Mouse (Mus musculus) neural tube, embryonic 14.5 days (tissue): ENCODE results near the gene Tent5a. TPM values are rescaled to one million over a fixed set of nuclear protein-coding genes. Genes with fewer than 3 reads are reported as not detected.

Experiments
- ATAC-seq: fragments of 200-750 bp; cut with Nextera tagmentation; 2 replicates; pipeline ENCODE4 v1.8.0; 2017; ENCODE audit warnings: low read depth, mild to moderate bottlenecking, moderate TSS enrichment, moderate library complexity
- H3K27ac ChIP-seq: fragments of 300-500 bp; sonication (generic); 2 replicates; pipeline ENCODE4 v1.5.1; 2014; ENCODE audit warnings: low read depth, mild to moderate bottlenecking, control low read depth, low read length, moderate library complexity, mixed read lengths
- H3K27me3 ChIP-seq: fragments of 300-500 bp; sonication (generic); 2 replicates; pipeline ENCODE4 v1.6.1; 2014; ENCODE audit warnings: low read length; ENCODE audit not compliant: control insufficient read depth, insufficient read depth
- H3K36me3 ChIP-seq: fragments of 300-500 bp; sonication (generic); 2 replicates; pipeline ENCODE4 v1.6.1; 2014; ENCODE audit warnings: low read length, mixed read lengths; ENCODE audit not compliant: control insufficient read depth, insufficient read depth
- H3K4me1 ChIP-seq: fragments of 300-500 bp; sonication (generic); 2 replicates; pipeline ENCODE4 v1.6.1; 2014; ENCODE audit warnings: low read length; ENCODE audit not compliant: control insufficient read depth, insufficient read depth
- H3K4me2 ChIP-seq: fragments of 300-500 bp; sonication (generic); 2 replicates; pipeline ENCODE4 v1.6.1; 2014; ENCODE audit warnings: mild to moderate bottlenecking, low read depth, low read length, control low read depth
- H3K4me3 ChIP-seq: fragments of 300-500 bp; sonication (generic); 2 replicates; pipeline ENCODE4 v1.5.1; 2014; ENCODE audit warnings: low read depth, low read length, control low read depth, mixed read lengths
- H3K9ac ChIP-seq: fragments of 300-500 bp; sonication (generic); replicated peaks from 2 replicates; pipeline ENCODE4 v1.6.1; 2014; ENCODE audit warnings: low read depth, mild to moderate bottlenecking, control low read depth, low read length, mixed read lengths
- H3K9me3 ChIP-seq: fragments of 300-500 bp; sonication (generic); 2 replicates; pipeline ENCODE4 v1.6.1; 2016; ENCODE audit warnings: low read length; ENCODE audit not compliant: control insufficient read depth
- WGBS: fragments of 180-500 bp; shearing (Covaris S2); extraction: QIAGEN DNeasy Blood & Tissue Kit; methylation state at CpG from one replicate; pipeline ENCODE4 v1.1.7; 2014; 5-methylcytosine and 5-hydroxymethylcytosine counted together
- polyA plus RNA-seq: library from polyadenylated mRNA; unstranded; fragments of >200 nt; fragmentation: Nextera tagmentation; extraction: Ambion mirVana; gene quantifications from 2 replicates; pipeline ENCODE4 v1.2.1, GENCODE M21; 2014

Gene Tent5a
- polyA plus RNA-seq, 1 experiment from 2014 or later = 4.6 TPM

- WGBS = 88% methylated on average over 8 of the region's 8 CpGs
- Histone ChIP-seq H3K27ac (no peak overlapping the region), H3K9ac (no peak overlapping the region)
Observed at GRCm38 (mm10) chr9:85342892-85343785, 16.0 kb upstream of the Tent5a start.

GRCm38 (mm10) chr9:85340303-85340702, 13.2 kb upstream of the Tent5a start:
- H3K9ac ChIP-seq = no peak overlapping the region
- no peak overlapping the region for H3K4me2 ChIP-seq
- H3K36me3 ChIP-seq = no peaks in the 10 kb centered on the region
- no peak for ATAC-seq
- H3K27me3 ChIP-seq = no peaks in the 10 kb centered on the region
- no peak overlapping the region for H3K4me3 ChIP-seq
- no peaks in the 10 kb centered on the region for H3K9me3 ChIP-seq
- WGBS = 84% methylated on average over 3 of the region's 3 CpGs
- H3K27ac ChIP-seq = no peak overlapping the region
- no peaks in the 10 kb centered on the region for H3K4me1 ChIP-seq

More at GRCm38 (mm10) chr9:85342892-85343785, 16.0 kb upstream of the Tent5a start:
- H3K27me3 ChIP-seq = no peaks in the 10 kb centered on the region
- no peak overlapping the region for H3K4me3 ChIP-seq
- no peak overlapping the region for H3K4me2 ChIP-seq
- no peaks in the 10 kb centered on the region for H3K9me3 ChIP-seq
- no peaks in the 10 kb centered on the region for H3K4me1 ChIP-seq
- H3K36me3 ChIP-seq = no peaks in the 10 kb centered on the region
- ATAC-seq = no peak

GRCm38 (mm10) chr9:85336046-85336445, 8.9 kb upstream of the Tent5a start:
- WGBS = 93% methylated on average over 7 of the region's 7 CpGs
- Histone ChIP-seq H3K36me3 (no peaks in the 10 kb centered on the region), H3K4me3 (no peak overlapping the region), H3K4me1 (no peaks in the 10 kb centered on the region), H3K9me3 (no peaks in the 10 kb centered on the region), H3K27me3 (no peaks in the 10 kb centered on the region), H3K9ac (no peak overlapping the region), H3K27ac (no peak overlapping the region), H3K4me2 (no peak overlapping the region)
- no peak for ATAC-seq

GRCm38 (mm10) chr9:85331521-85331920, 4.4 kb upstream of the Tent5a start:
- H3K4me2 ChIP-seq = no peak overlapping the region
- no peaks in the 10 kb centered on the region for H3K9me3 ChIP-seq
- H3K27me3 ChIP-seq = no peaks in the 10 kb centered on the region
- H3K36me3 ChIP-seq = no peaks in the 10 kb centered on the region
- no peak overlapping the region for H3K4me3 ChIP-seq
- WGBS = 64% methylated on average over 2 of the region's 2 CpGs
- no peak overlapping the region for H3K9ac ChIP-seq
- ATAC-seq = no peak
- no peak overlapping the region for H3K27ac ChIP-seq
- H3K4me1 ChIP-seq = no peaks in the 10 kb centered on the region

GRCm38 (mm10) chr9:85328259-85328658, 1.1 kb upstream of the Tent5a start:
- Histone ChIP-seq H3K4me1 (no peaks in the 10 kb centered on the region), H3K36me3 (no peaks in the 10 kb centered on the region), H3K27me3 (0 out of 2 replicates have a peak, but pooled peaks cover 3% of the 10 kb centered on the region), H3K4me3 (peak overlapping the region; percentile 61), H3K9ac (peak overlapping the region; percentile 56; the same call in 1 of the 2 replicates), H3K4me2 (peak overlapping the region; percentile 94), H3K27ac (peak overlapping the region; percentile 52; the same call in 1 of the 2 replicates), H3K9me3 (no peaks in the 10 kb centered on the region)
- peak; percentile 51 for ATAC-seq
- 2% methylated on average over 16 of the region's 16 CpGs for WGBS

- H3K4me1 ChIP-seq = no peaks in the 10 kb centered on the region
Observed at GRCm38 (mm10) chr9:85326292-85327241, 581 bp downstream of the Tent5a start.

GRCm38 (mm10) chr9:85325201-85325868, 1.8 kb downstream of the Tent5a start:
- Histone ChIP-seq H3K27ac (no peak overlapping the region), H3K9ac (peak overlapping the region; percentile 56; the same call in 1 of the 2 replicates), H3K36me3 (no peaks in the 10 kb centered on the region), H3K4me3 (peak overlapping the region; percentile 61), H3K4me1 (no peaks in the 10 kb centered on the region), H3K9me3 (no peaks in the 10 kb centered on the region), H3K4me2 (peak overlapping the region; percentile 94), H3K27me3 (0 out of 2 replicates have a peak, but pooled peaks cover 3% of the 10 kb centered on the region)
- 34% methylated on average over 17 of the region's 17 CpGs for WGBS
- ATAC-seq = no peak

More at GRCm38 (mm10) chr9:85326292-85327241, 581 bp downstream of the Tent5a start:
- Histone ChIP-seq H3K36me3 (no peaks in the 10 kb centered on the region), H3K4me2 (peak overlapping the region; percentile 94), H3K4me3 (peak overlapping the region; percentile 61), H3K9me3 (no peaks in the 10 kb centered on the region), H3K9ac (peak overlapping the region; percentile 56), H3K27me3 (0 out of 2 replicates have a peak, but pooled peaks cover 3% of the 10 kb centered on the region), H3K27ac (peak overlapping the region; percentile 48)
- ATAC-seq = peak; percentile 67
- under 1% methylated on average over 74 of the region's 88 CpGs for WGBS

GRCm38 (mm10) chr9:85324158-85324875, 2.8 kb downstream of the Tent5a start:
- no peaks in the 10 kb centered on the region for H3K36me3 ChIP-seq
- H3K27me3 ChIP-seq = 0 out of 2 replicates have a peak, but pooled peaks cover 3% of the 10 kb centered on the region
- H3K9ac ChIP-seq = no peak overlapping the region
- H3K4me1 ChIP-seq = no peaks in the 10 kb centered on the region
- no peak for ATAC-seq
- H3K27ac ChIP-seq = no peak overlapping the region
- 75% methylated on average over 11 of the region's 11 CpGs for WGBS
- no peaks in the 10 kb centered on the region for H3K9me3 ChIP-seq
- peak overlapping the region; percentile 94; the same call in 1 of the 2 replicates for H3K4me2 ChIP-seq
- peak overlapping the region; percentile 61; the same call in 1 of the 2 replicates for H3K4me3 ChIP-seq
